Mouse (Mus musculus): ENCODE measurements around the gene Gm28051.
A peak's percentile ranks its signal among the peaks of the same experiment; 100 is the strongest.

Gm28051 gene

DNA sequence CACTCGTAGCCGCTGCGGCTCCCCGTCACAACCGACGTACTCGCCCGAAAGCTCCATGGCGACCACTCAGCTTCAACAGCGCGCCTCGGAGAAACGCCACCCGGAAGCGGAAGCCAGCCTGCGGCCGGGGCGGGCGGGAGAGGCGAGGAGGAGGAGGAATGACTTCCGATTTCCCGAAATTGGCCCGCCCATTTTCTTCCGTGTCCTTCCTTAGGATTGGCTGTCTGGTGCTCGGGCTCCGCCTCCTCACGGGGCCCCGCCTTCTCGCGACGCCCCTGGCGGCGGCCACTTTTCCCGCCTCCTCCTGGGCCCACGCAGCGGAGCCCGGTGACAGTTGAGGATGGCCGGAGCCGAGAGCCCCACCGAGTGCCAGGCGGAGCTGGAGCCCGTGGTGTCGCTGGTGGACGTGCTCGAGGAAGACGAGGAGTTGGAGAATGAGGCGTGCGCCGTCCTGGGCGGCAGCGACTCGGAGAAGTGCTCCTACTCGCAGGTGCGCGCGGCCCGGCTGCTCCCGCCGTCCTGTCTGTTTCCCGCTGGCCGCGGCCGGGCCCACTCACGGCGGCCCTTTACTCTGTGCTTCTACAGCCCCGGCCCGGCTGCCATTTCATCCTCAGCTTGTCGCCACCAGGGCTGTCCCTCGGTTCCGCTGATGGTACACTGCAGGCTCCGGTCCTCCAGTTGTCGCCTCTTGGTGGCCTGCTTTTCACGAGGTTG lies at the start of gene Gm28051, which contains the start of the genes Gon7 and Ubr7:
Gene Gm28051, minus strand, starts transcription at position 77 of the 714 bp plus-strand sequence.
Gene Gon7, minus strand, starts transcription at position 115 of the 714 bp plus-strand sequence.
Gene Ubr7, plus strand, starts transcription at position 279 of the 714 bp plus-strand sequence.
- DNase-seq, result peak; percentile 97

DNA sequence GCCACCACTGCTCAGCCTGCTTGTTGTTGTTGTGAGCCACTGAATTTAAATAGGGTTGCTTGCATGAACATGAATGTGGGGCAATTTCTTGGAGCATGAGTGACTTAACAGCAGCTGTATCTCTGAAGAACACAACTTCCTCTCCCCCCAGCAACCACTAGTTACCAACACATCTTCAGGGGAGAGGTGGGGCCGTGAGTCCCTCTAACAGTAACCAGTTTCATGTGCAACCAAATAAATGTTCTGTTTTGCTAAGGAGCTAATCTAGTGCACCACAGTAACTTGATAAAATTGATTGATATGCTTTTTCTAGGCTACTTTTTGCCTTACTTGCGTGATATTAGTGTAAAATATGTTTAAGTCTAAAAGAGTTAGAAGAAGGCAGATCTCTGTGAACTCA lies 42.0 kb upstream of the Gm28051 start:
- DNase-seq, result no peak

DNA sequence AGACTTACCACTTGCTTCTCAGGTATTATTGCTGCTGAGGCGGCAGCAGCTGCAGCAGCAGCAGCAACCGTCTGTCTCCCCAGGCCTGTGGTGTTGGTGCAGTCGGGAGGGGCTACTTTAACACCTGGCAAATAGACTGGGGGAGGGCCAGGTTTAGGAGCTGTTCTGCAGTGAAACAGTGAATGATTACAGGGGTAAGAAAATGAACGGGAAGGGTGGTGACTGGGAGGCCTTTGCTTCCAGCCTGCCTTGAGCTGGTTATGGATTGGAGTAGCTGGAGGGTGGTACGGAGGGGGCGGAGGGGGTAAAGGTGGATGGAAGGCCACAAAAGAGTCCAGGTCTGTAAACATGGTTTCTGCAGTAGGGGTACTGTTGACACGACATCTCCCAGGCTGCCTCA lies 30.4 kb upstream of the Gm28051 start:
- no peak for DNase-seq

DNA sequence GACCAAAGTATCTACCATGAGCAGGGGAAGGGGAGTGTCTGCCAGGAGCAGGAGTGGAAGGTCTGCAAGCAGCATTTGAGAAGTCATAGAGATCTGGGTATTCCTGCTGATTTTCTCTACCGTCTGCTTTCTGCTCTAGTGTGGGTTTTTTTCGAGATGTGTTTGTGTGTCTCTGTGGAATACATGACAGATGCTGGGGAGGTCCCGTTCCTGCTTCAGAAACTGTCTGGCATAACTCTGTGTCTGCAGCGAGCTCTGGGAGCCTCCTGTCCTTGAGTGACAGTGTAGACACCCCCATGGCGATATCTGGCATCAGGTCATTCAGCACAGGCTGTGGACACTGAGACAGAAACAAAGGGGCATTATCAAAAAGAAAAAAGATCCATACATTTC lies 28.0 kb upstream of the Gm28051 start:
- DNase-seq, result no peak

DNA sequence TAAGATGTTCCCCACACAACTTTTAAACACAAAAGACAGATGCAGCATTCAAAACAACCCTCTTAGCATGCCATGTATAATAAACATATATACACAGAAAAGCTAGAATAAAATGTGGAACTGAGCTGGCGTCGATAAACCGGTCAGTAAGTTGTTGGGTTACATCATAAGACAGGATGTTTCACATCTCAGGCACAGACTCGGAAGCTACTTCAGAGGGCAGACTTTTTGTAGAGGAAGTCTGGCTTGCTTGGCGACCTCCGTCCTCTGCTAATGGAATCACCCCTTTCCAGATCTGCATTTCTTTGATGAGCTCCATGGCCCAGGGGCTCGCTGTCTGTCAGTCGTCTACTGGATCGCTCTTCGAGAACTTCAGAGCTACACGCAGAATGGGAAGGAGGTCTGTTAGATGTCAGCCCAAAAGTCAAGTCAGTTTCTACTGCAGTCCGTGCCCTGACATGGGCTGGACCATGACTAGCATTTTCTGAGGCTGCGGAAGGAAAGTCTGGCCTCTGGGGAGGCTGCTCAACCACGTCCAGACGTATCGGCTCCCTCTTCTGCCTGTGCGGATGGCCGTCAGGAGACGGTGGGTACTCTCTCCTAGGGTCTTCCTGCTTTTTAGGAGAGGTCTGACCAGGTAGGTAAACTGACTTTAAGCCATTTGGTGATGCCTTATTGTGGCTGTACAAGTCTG lies 27.5 kb upstream of the Gm28051 start:
- no peak for DNase-seq

DNA sequence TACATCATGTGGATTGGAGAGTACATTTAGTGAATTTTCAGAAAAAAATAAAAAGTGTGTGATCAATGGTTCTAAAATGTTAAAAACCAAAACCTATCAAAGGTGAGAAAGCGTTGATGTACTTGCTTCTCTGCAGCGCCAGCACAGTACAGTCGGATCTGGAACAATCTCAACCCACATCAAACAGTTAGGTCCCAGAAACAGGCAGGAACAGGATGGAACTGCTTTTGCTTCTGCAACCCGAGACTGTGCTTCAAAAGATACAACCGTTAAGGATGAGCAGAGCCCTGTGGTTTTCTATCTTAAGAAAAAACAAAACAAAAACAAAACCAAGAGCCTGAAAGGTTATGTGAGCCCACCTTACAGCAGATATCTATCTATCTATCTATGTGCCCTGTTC lies 25.3 kb upstream of the Gm28051 start:
- DNase-seq, result no peak

DNA sequence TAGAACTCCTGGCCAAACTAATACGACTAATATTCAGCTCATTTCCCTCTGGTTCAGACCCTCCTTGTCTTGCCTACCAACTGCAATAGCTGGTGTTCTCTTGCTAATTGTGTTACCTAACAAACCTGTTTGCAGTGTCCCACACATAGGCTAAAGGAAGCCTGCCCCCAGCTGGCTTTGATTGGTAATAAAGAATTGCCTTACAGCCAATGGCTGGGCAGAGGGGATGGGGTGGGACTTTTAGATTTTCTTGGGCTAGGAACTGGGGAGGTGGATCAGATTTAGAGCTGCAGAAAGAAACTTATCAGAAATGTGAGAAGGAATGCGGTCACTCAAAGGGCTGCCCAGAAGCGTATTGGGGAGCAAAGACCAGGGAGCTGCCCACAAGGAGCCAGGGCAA lies 21.9 kb upstream of the Gm28051 start:
- DNase-seq, result no peak

DNA sequence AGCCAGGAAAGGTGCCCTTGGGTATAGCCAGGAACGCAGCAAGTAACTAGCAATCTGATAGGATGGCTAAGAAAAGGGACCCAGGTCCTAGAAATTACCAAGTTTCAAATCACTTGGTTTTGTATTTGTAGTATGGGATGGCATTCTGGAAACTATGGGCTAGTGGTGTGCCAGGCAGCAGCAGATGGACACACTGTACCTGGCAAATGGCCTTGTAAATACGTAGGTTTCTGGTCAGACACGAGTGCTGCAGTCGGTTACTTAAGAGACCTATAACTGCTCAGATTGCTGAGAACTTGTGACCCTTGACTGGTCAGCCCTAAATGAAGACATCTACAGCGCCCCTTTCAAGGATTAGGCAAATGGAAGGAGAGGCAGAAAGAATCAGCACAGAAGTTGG lies 20.6 kb upstream of the Gm28051 start:
- DNase-seq, result no peak

DNA sequence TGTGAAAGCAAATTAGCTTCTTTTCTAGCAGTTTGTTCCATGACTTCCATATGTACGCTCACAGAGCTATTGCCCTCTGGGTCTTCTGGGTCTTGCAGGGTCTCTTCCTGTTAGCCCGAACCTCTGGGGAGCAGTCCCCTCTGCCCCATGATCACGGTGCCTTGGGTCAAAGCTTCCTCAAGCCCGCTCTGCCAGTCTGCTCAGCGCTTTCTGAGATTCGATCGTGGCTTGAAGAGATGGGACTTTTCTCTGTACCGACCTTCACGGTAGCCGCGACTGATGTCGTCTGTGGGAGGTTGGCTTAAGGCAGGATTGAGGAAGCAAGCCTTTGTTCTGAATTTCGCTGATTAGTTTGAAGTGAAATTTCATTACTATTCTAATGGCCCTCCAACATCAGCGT lies 18.5 kb upstream of the Gm28051 start:
- no peak for DNase-seq

DNA sequence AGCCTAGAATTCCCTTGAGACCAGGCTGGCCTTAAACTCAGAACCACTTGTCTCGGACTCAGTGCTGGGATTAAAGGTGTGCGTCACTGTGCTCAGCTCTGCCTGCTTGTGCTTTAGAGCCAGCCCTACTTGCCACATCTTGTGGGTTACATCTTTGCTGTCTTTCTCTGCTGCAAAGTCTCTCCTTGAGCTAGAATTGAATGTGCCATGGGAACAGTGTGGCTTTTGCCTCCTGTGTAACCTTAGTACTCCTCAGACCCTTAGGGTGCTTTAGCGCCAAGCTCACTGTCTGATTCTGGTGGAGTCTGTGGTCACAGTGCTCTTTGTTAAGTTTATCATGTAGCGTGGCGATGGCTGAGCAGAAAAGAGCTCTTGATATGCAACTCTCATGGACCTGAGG lies 15.1 kb upstream of the Gm28051 start:
- DNase-seq, result no peak

DNA sequence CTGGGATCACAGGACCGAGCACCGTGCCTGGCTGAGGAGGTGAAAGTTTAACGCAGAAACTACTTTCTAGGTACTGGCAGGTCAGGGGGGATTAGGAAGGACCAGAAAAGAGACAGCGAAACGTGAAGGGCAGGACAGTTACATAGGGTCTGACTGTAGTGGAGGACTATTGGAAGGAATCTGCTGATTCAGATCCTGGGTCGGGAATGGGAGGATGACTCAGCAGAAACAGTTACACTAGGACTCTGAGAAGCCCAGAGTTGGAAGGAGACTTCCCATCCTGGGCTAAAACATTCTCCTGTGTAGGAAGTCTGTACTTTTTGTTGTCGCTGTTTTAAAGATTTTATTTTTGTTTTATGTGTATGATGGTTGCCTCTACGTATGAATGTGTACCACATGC lies 14.0 kb upstream of the Gm28051 start:
- DNase-seq, result no peak

DNA sequence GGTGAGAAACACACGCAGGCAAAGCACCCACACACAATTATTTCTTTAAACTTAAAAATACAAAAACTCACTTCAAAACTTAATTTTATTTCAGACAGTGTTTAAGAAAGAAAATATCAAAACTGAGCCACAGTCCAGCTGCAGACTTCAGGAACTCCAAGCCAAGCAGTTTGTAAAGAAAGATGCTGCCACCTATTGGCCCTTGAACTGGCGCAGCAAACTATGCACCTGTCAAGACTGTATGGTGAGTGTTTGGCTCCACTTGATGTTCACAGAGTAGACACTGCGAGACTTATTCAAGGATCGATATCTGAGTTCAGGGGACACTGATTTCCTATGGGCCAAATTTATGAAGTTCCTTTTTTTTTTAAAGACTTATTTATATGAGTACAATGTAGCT lies 11.4 kb upstream of the Gm28051 start:
- DNase-seq, result no peak

DNA sequence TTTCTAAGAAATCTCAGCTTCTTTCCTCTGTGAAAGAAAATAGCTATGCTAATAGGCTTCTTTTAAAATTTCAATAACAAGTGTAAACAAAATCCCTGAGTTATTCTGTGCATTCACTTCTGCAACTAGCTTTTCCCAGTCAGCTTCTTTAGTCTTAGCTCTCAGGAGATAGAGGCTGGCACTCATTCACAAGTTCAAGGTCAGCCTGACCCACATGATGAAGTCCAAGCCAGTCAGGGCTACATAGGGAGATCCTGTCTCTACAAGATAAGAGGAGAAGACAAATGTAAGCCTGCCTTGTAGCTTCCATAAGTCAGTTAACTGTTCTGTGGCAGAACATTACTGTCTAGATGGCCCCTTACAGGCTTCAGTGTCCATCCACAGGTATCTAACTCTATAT lies 6.1 kb upstream of the Gm28051 start:
- no peak for DNase-seq

DNA sequence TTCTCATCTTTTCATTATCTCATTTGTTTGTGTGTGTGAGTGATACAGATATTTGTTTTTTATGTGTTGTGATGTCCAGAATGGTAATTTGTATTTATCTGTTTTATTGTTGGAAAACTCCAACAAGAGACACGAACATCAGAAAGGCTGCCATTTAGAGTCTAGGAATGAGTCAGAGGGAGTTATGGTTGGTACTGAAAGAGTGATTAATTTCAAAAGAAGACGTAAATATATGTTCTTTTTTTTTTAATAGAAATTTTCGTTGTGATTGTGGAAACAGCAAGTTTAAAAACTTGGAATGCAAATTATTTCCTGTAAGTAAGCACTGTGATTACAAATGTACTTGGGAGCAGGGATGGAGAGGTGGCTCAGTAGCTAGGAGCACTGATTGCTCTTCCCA lies 4.1 kb upstream of the Gm28051 start:
- DNase-seq, result no peak

DNA sequence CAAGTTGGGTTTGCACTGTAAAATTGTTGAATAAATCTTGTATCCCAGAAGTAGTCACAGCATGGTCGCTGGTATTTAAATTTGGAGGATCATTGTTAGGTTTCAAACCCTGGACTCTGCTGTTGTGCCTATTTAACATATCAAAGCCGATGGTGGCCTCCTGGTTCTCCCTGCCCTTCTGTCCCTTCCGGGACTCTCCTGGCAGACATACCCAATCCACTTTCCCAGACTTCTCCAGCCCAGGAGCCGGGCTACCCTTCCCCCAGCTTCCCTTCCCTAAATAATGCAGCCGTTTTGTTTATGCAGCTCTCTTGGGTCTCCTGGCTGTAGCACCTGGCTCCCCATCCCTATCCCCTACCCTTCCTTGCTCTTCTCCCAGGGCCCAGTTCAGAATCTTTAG lies 1.4 kb upstream of the Gm28051 start:
- DNase-seq, result no peak

DNA sequence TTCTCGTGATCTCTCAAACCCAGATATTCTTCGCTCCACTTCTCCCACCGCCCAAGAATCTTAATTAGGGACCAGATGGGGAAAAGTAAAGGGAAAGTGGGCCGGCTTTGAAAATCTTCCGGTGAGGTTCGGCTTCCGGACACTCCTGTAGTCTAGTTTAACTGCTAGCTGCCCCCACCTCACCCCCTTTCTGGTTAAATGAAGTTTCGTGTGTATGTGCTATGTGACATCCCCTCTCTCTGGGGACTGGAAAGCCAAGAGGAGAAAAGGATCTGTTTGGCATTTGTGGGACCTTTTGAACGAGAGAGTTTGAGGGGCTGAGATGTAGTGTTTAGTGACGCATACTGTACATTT lies 815 bp upstream of the Gm28051 start, which contains the start of gene Gm20604:
Gene Gm20604, minus strand, starts transcription at position 270 of the 354 bp plus-strand sequence.
- DNase-seq, result no peak

DNA sequence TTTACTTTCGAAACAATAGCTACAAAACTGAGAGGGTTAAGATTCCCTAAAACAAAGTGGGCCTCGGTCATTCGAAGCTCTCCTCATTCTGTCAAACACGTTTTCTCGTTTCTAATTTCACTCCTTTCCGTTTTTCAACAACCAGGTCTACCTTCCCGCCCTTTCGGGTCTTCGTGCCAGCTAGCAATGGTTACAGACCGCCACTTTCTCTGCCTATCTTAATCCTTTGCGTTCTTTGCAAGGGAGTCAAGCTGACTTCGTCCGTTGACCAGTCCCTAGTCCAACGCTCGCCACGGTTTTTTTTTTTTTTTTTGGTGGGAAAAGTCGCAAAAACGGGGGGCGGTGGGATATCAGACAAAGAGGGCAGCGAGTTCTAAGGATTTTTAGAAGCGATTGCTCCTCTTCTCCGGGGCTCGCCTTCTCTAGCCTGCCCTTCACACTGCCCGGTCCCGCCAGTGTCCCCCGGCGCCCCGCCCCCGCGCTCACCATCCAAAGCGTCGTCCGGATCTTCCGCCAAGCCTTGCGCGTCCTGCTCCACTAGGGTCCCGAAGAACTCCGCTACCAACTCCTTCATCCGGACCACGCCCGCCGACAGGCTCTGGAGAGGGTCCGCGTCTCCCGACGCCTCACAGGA lies 393 bp downstream of the Gm28051 start:
- no peak for DNase-seq

DNA sequence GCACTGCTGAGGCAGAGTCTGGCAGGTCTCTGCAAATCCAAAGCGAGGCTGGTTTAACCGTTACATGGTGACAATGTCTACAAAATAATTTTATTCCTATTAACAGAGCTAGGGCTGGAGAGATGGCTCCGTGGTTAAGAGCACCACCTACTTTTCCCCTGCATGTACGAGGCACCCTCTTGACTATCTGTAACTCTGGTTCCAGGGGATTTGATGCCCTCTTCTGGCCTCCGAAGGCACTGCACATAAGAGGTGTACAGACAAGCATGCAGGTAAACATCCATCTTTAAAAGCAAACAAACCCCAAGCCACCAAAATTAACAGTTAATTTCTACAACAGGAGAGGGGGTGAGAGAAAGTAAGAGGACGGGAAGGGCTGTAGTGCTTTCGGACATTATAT lies 1.3 kb downstream of the Gm28051 start:
- DNase-seq, result no peak

DNA sequence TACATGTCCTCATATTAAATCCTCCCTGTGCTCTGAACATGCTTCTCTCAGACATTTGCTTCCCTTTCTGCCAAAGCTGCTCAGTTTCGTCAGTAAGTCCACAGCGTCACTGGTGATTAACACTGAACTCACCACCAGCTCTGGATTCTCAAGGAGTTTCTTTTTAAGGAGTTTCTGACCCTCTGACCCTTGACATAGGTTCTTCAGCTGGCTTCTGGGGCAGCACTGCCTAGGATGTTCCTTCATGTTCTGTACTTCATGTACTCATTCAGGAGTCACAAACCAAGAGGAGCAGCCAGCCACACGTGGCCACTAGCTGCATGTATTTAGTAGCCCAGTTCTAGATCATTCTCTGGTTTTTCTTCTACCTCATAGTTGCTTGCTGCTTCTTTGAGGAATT lies 9.3 kb downstream of the Gm28051 start:
- no peak for DNase-seq

DNA sequence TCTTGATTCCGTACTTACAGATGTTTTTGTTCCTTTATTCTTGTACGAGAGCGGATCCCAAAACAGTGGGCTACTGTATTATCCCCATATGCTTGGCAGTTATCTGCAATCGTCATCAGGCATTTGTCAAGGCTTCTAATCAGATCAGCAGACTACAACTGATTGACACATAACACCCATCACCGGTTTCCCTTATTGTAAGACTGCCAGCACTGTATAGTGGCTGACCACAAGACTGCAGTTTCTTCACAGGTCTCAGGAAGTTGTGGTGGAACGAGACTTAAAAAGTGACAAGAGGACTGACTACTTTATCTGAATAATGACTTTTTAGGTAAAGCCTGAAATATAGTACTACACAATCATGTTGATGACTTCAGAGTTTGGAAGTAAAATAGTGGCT lies 12.7 kb downstream of the Gm28051 start:
- DNase-seq, result no peak

DNA sequence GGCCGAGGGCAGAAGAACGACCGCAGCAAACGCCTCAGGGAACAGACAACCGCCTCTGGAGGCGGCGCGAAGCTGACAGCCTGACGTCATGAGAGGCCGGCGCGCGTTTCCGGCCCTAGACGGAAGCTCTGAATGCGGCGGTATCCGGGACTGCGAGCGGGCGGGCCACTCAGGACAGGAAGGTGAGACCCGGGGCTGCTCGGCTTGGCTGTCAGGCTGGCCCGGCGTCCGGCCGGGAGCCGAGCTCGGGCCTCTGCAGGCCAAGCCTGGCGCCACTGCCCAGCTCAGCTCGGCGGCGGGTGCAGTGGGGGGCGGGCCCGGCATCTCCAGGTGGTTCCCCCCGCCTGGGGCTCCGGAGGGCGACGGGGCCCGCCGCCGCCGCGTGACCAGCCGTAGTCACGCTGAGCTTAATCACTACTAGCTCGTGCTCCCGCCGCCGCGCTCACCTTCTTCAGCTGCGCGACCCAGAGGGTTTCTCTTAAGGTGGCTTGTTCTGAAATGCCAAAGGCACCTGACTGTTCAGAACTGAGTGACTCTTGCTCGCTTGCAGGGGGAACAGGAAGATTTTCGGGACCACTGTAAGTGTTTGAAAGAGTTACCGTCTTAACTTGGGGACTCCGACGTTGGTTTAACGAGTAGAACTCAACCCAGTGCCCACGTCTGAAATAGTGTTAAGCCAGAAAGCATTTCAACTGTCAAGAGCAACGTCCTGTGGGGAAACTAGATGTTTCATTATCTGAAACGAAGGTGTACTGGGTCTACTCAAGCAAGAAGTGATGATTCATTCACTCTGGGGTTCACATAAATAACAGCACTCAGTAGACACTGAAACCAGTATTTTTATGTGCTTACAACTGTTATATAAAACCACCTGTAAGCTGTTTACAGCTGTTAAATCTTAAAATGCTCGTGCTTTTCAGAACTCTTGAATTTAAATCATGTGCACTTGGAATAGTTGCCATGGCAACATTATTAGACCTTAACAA lies 13.7 kb downstream of the Gm28051 start, which contains the start of the genes Moap1 and Tmem251:
Gene Moap1, minus strand, starts transcription at position 73 of the 986 bp plus-strand sequence.
Gene Tmem251, plus strand, starts transcription at position 174 of the 986 bp plus-strand sequence.
- DNase-seq, result peak; percentile 92

DNA sequence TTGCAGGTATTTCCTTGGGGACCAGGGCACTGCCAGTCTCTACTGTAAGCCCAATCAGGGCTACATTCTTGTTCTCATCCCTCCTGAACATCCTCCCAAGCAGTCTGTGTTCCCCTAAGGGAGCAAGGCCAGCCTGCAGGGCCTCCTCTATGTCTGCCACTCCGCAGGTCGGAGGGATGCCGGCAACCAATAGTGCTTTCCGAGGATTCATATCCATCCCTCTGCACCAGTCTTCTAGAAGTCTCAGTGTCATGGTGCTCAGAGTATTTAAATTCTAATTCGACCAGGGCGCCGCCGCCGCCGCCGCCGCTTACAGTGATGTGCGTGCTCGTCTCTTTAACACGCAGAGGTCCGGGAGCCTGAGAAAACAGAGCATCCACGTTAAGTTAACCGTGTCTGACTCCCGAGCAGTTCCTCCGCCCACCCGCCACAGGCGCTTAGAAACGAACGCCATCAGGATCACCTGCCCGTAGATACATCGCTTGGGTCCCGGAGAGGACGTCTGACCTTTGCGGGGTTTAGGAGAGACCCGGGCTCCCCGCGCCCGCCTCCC lies 14.5 kb downstream of the Gm28051 start:
- no peak for DNase-seq
